Mouse (Mus musculus): ENCODE results near the gene Rad50.
A peak's percentile ranks its signal among the peaks of the same experiment; 100 is the strongest.

Rad50 gene

GRCm38 (mm10) chr11:53706934-53707717 lies at the start of gene Rad50:
Gene Rad50, minus strand, starts transcription at chr11:53707319.
- H3K4me1 ChIP-seq (replicated peaks; ENCODE audit: low read depth, low read length) = peaks cover 12% of the 10 kb centered on the region; the same call in 1 of the 2 replicates
- no peaks in the 10 kb centered on the region for H3K9me3 ChIP-seq (ENCODE audit: low read length)
- H3K4me3 ChIP-seq (replicated peaks; ENCODE audit: low read length) = peak within 1 kb of the TSS; percentile 86
- peaks cover 20% of the 10 kb centered on the region for H3K36me3 ChIP-seq (ENCODE audit: insufficient read depth, low read length)
- H3K27me3 ChIP-seq (ENCODE audit: insufficient read depth, low read length) = peaks cover 9% of the 10 kb centered on the region
- no peak for TF ChIP-seq CTCF (conservative IDR thresholded peaks at IDR 0.05; ENCODE audit: low read length)
- no peak for TF ChIP-seq POU5F1 (IDR thresholded peaks at IDR 0.05; ENCODE audit: borderline replicate concordance, low read length)
- no peak for TF ChIP-seq NANOG (IDR thresholded peaks at IDR 0.05; ENCODE audit: borderline replicate concordance, low read length)

GRCm38 (mm10) chr11:53755011-53755595 lies 48.0 kb upstream of the Rad50 start:
- Histone ChIP-seq H3K9me3 (ENCODE audit: low read length) (no peaks in the 10 kb centered on the region), H3K4me1 (replicated peaks; ENCODE audit: low read depth, low read length) (peaks cover 59% of the 10 kb centered on the region), H3K27me3 (ENCODE audit: insufficient read depth, low read length) (no peaks in the 10 kb centered on the region), H3K36me3 (ENCODE audit: insufficient read depth, low read length) (no peaks in the 10 kb centered on the region), H3K4me3 (replicated peaks; ENCODE audit: low read length) (no peak overlapping the region)
- TF ChIP-seq POU5F1 (IDR thresholded peaks at IDR 0.05; ENCODE audit: borderline replicate concordance, low read length) = no peak
- TF ChIP-seq CTCF (conservative IDR thresholded peaks at IDR 0.05; ENCODE audit: low read length) = no peak

- no peaks in the 10 kb centered on the region for H3K36me3 ChIP-seq (ENCODE audit: insufficient read depth, low read length)
- H3K4me1 ChIP-seq (replicated peaks; ENCODE audit: low read depth, low read length) = peaks cover 32% of the 10 kb centered on the region
- H3K4me3 ChIP-seq (replicated peaks; ENCODE audit: low read length) = no peak overlapping the region
- no peaks in the 10 kb centered on the region for H3K9me3 ChIP-seq (ENCODE audit: low read length)
- H3K27me3 ChIP-seq (ENCODE audit: insufficient read depth, low read length) = no peaks in the 10 kb centered on the region
- no peak for TF ChIP-seq CTCF (conservative IDR thresholded peaks at IDR 0.05; ENCODE audit: low read length)
- TF ChIP-seq NANOG (IDR thresholded peaks at IDR 0.05; ENCODE audit: borderline replicate concordance, low read length) = no peak
- no peak for TF ChIP-seq POU5F1 (IDR thresholded peaks at IDR 0.05; ENCODE audit: borderline replicate concordance, low read length)
Observed at GRCm38 (mm10) chr11:53749716-53750352, 42.7 kb upstream of the Rad50 start.

GRCm38 (mm10) chr11:53749306-53749705 lies 42.2 kb upstream of the Rad50 start:
- no peaks in the 10 kb centered on the region for H3K9me3 ChIP-seq (ENCODE audit: low read length)
- no peak for TF ChIP-seq NANOG (IDR thresholded peaks at IDR 0.05; ENCODE audit: borderline replicate concordance, low read length)
- TF ChIP-seq POU5F1 (IDR thresholded peaks at IDR 0.05; ENCODE audit: borderline replicate concordance, low read length) = no peak
- TF ChIP-seq CTCF (conservative IDR thresholded peaks at IDR 0.05; ENCODE audit: low read length) = no peak
- H3K27me3 ChIP-seq (ENCODE audit: insufficient read depth, low read length) = no peaks in the 10 kb centered on the region
- H3K4me1 ChIP-seq (replicated peaks; ENCODE audit: low read depth, low read length) = peaks cover 34% of the 10 kb centered on the region
- H3K36me3 ChIP-seq (ENCODE audit: insufficient read depth, low read length) = no peaks in the 10 kb centered on the region
- H3K4me3 ChIP-seq (replicated peaks; ENCODE audit: low read length) = no peak overlapping the region

- no peak overlapping the region for H3K4me3 ChIP-seq (replicated peaks; ENCODE audit: low read length)
- no peaks in the 10 kb centered on the region for H3K27me3 ChIP-seq (ENCODE audit: insufficient read depth, low read length)
- TF ChIP-seq CTCF (conservative IDR thresholded peaks at IDR 0.05; ENCODE audit: low read length) (no peak), POU5F1 (IDR thresholded peaks at IDR 0.05; ENCODE audit: borderline replicate concordance, low read length) (no peak), NANOG (IDR thresholded peaks at IDR 0.05; ENCODE audit: borderline replicate concordance, low read length) (no peak)
- peaks cover 35% of the 10 kb centered on the region for H3K4me1 ChIP-seq (replicated peaks; ENCODE audit: low read depth, low read length)
- no peaks in the 10 kb centered on the region for H3K36me3 ChIP-seq (ENCODE audit: insufficient read depth, low read length)
- no peaks in the 10 kb centered on the region for H3K9me3 ChIP-seq (ENCODE audit: low read length)
Observed at GRCm38 (mm10) chr11:53748614-53749013, 41.5 kb upstream of the Rad50 start.

GRCm38 (mm10) chr11:53747985-53748384 lies 40.9 kb upstream of the Rad50 start:
- no peak overlapping the region for H3K4me3 ChIP-seq (replicated peaks; ENCODE audit: low read length)
- H3K36me3 ChIP-seq (ENCODE audit: insufficient read depth, low read length) = no peaks in the 10 kb centered on the region
- H3K27me3 ChIP-seq (ENCODE audit: insufficient read depth, low read length) = no peaks in the 10 kb centered on the region
- TF ChIP-seq CTCF (conservative IDR thresholded peaks at IDR 0.05; ENCODE audit: low read length) = no peak
- TF ChIP-seq NANOG (IDR thresholded peaks at IDR 0.05; ENCODE audit: borderline replicate concordance, low read length) = no peak
- TF ChIP-seq POU5F1 (IDR thresholded peaks at IDR 0.05; ENCODE audit: borderline replicate concordance, low read length) = no peak
- peaks cover 31% of the 10 kb centered on the region for H3K4me1 ChIP-seq (replicated peaks; ENCODE audit: low read depth, low read length)
- no peaks in the 10 kb centered on the region for H3K9me3 ChIP-seq (ENCODE audit: low read length)

GRCm38 (mm10) chr11:53745260-53745659 lies 38.1 kb upstream of the Rad50 start:
- peaks cover 28% of the 10 kb centered on the region for H3K4me1 ChIP-seq (replicated peaks; ENCODE audit: low read depth, low read length)
- TF ChIP-seq NANOG (IDR thresholded peaks at IDR 0.05; ENCODE audit: borderline replicate concordance, low read length) (no peak), CTCF (conservative IDR thresholded peaks at IDR 0.05; ENCODE audit: low read length) (no peak), POU5F1 (IDR thresholded peaks at IDR 0.05; ENCODE audit: borderline replicate concordance, low read length) (no peak)
- no peaks in the 10 kb centered on the region for H3K9me3 ChIP-seq (ENCODE audit: low read length)

GRCm38 (mm10) chr11:53742353-53742752 lies 35.2 kb upstream of the Rad50 start:
- no peak for TF ChIP-seq POU5F1 (IDR thresholded peaks at IDR 0.05; ENCODE audit: borderline replicate concordance, low read length)
- TF ChIP-seq NANOG (IDR thresholded peaks at IDR 0.05; ENCODE audit: borderline replicate concordance, low read length) = no peak
- TF ChIP-seq CTCF (conservative IDR thresholded peaks at IDR 0.05; ENCODE audit: low read length) = no peak
- Histone ChIP-seq H3K4me1 (replicated peaks; ENCODE audit: low read depth, low read length) (peaks cover 14% of the 10 kb centered on the region), H3K4me3 (replicated peaks; ENCODE audit: low read length) (no peak overlapping the region), H3K9me3 (ENCODE audit: low read length) (no peaks in the 10 kb centered on the region), H3K27me3 (ENCODE audit: insufficient read depth, low read length) (no peaks in the 10 kb centered on the region), H3K36me3 (ENCODE audit: insufficient read depth, low read length) (no peaks in the 10 kb centered on the region)

More at GRCm38 (mm10) chr11:53745260-53745659, 38.1 kb upstream of the Rad50 start:
- H3K36me3 ChIP-seq (ENCODE audit: insufficient read depth, low read length) = no peaks in the 10 kb centered on the region
- no peaks in the 10 kb centered on the region for H3K27me3 ChIP-seq (ENCODE audit: insufficient read depth, low read length)
- no peak overlapping the region for H3K4me3 ChIP-seq (replicated peaks; ENCODE audit: low read length)
